Mouse (Mus musculus) limb, embryonic 10.5 days (tissue): ENCODE measurements around the gene 1700018F24Rik. TPM values are rescaled to one million over a fixed set of nuclear protein-coding genes. Genes with fewer than 3 reads are reported as not detected.
"Not testable (repeated sequence)": the region's sequence is repeated elsewhere in the genome, so short reads cannot be mapped to it uniquely, and the experiment has no call there.

Experiments
- DNase-seq: peaks from one replicate; pipeline ENCODE4 v3.0.0-alpha.2; 2017; ENCODE audit warnings: low spot score
- H3K27ac ChIP-seq: fragments of 300-500 bp; sonication (generic); 2 replicates; pipeline ENCODE4 v1.5.1; 2016; ENCODE audit warnings: mild to moderate bottlenecking
- H3K27me3 ChIP-seq: fragments of 300-500 bp; sonication (generic); 2 replicates; pipeline ENCODE4 v1.6.1; 2016; ENCODE audit warnings: low read depth, mild to moderate bottlenecking; ENCODE audit not compliant: poor library complexity, severe bottlenecking
- H3K36me3 ChIP-seq: fragments of 300-500 bp; sonication (generic); 2 replicates; pipeline ENCODE4 v1.6.1; 2016; ENCODE audit warnings: mild to moderate bottlenecking, moderate library complexity
- H3K4me1 ChIP-seq: fragments of 300-500 bp; sonication (generic); 2 replicates; pipeline ENCODE4 v1.6.1; 2016
- H3K4me3 ChIP-seq: fragments of 300-500 bp; sonication (generic); 2 replicates; pipeline ENCODE4 v1.5.1; 2016; ENCODE audit warnings: mild to moderate bottlenecking, moderate library complexity
- H3K9me3 ChIP-seq: fragments of 300-500 bp; sonication (generic); replicated peaks from 2 replicates; pipeline ENCODE4 v1.6.1; 2016; ENCODE audit warnings: mild to moderate bottlenecking
- WGBS: fragments of 180-500 bp; shearing (Covaris S2); methylation state at CpG from one replicate; pipeline ENCODE4 v1.1.7; 2016; 5-methylcytosine and 5-hydroxymethylcytosine counted together
- polyA plus RNA-seq: library from polyadenylated mRNA; unstranded; fragments of >200 nt; fragmentation: Nextera tagmentation; extraction: Ambion mirVana; gene quantifications from 2 replicates; pipeline ENCODE4 v1.2.1, GENCODE M21; 2016

The 1700018F24Rik gene
- not detected in 2 replicates for polyA plus RNA-seq

DNA sequence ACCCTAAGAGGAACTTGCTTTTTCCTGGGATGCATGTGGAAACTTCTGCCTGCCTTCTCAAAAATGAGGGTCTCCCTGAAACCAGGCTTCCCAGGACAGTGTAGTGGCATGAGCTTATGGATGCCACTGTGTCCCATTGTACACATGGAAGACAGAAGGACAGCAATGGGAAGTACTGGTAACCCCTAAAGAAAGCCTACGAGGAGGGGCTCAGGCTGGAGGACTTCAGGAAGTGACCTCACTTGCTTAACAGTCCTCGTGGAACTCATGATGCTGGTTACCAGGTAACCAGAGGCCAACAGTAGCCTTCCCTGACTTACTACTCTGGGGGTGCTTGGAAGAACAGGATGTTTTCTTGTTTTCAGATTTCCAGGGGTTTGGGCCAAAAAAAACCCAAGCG lies at the start of gene 1700018F24Rik:
TSS of gene 1700018F24Rik (plus strand) at position 301 of the 400 bp plus-strand sequence.
- WGBS, result 73% methylated on average over 3 of the region's 3 CpGs
- not testable (repeated sequence) for H3K4me3 ChIP-seq, DNase-seq, H3K27me3 ChIP-seq, H3K4me1 ChIP-seq, H3K9me3 ChIP-seq, H3K36me3 ChIP-seq, H3K27ac ChIP-seq

DNA sequence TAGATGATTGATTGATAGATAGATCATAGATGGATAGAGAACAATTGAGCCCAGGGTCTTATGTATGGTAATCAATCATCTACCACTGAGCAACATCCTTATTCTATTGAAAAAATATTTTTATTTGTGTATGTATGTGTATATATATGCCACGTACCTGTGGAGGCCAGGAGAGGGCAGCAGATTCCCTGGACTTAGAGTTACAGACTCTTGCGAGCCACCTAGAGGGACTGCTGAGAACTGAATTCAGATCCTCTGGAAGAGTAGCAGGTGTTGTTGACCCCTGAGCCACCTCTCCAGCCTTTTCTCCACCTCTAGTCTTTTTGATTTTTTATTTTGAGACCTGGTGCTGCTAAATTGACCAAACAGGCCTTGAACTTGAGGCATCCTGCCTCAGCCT lies 44.3 kb upstream of the 1700018F24Rik start:
- H3K4me1 ChIP-seq, result no peaks in the 10 kb centered on the region
- no peak for DNase-seq
- H3K27ac ChIP-seq, result no peak overlapping the region
- WGBS, result 26% methylated on average over 2 of the region's 2 CpGs
- no peaks in the 10 kb centered on the region for H3K36me3 ChIP-seq
- no peak overlapping the region for H3K4me3 ChIP-seq
- H3K27me3 ChIP-seq, result no peaks in the 10 kb centered on the region
- H3K9me3 ChIP-seq, result no peaks in the 10 kb centered on the region

DNA sequence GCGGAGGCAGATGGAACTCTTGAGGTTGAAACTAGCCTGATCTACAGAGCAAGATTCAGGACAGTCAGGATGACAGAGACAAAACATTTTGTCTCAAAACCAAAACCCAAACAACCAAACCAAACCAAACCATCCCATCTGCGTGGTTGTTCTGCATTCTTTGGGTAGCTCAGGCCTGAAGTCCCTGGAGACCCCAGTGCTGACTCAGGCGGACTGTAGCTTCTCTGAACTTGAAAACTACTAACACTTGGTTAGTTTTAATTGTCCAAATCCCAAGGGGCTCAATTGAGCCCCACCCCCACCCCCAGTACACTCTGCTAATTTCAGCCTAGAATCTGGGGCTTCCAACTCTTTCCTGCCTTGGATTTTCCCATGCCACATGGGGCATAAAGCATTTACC lies 39.4 kb upstream of the 1700018F24Rik start:
- DNase-seq, result no peak
- Histone ChIP-seq H3K9me3 (no peaks in the 10 kb centered on the region), H3K27ac (no peak overlapping the region), H3K4me1 (no peaks in the 10 kb centered on the region), H3K36me3 (no peaks in the 10 kb centered on the region), H3K27me3 (no peaks in the 10 kb centered on the region), H3K4me3 (no peak overlapping the region)
- WGBS, result 83% methylated on average over 3 of the region's 3 CpGs

DNA sequence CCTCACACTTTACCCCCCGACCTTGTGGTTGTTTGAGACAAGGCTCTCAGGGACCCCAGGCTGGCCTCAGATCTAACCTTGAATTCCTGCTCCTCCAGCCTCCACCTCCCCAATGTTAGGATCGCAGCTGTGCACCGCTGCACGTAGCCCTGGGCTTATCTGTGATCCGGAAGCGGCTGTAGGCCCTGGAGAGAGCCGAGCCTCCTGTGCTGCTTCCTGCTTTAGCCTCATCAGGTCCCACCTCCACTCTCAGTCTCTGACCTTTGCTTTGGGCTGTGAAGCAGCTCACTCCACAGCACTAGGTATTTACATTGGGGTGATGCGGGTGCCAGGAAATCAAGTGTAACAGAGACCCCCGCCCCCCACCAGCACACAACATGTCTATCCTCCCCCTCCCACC lies 38.3 kb upstream of the 1700018F24Rik start:
- DNase-seq, result no peak
- H3K36me3 ChIP-seq, result no peaks in the 10 kb centered on the region
- WGBS, result 89% methylated on average over 9 of the region's 9 CpGs
- H3K4me1 ChIP-seq, result no peaks in the 10 kb centered on the region
- H3K27ac ChIP-seq, result no peak overlapping the region
- no peak overlapping the region for H3K4me3 ChIP-seq
- H3K9me3 ChIP-seq, result no peaks in the 10 kb centered on the region
- H3K27me3 ChIP-seq, result no peaks in the 10 kb centered on the region

DNA sequence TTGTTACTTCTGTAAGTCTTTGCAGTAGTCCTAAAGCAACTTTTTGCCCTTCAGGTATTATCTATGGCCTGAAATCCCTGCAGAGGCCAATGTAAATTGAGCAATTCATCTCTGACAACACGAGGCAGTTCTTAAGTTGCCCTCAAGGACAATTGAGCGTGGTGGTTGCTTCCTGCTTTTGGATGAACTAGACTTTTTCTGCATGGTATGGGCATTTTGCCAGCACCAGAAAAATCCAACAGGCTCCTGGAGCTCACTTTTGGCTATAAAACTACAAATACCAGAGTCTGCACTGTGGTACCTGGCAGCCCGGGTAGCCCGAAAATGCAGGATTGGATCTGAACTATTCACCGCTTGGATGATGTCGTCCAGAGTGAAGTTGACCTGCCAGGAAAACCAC lies 37.2 kb upstream of the 1700018F24Rik start:
- WGBS, result 87% methylated on average over 6 of the region's 6 CpGs
- no peak for DNase-seq

DNA sequence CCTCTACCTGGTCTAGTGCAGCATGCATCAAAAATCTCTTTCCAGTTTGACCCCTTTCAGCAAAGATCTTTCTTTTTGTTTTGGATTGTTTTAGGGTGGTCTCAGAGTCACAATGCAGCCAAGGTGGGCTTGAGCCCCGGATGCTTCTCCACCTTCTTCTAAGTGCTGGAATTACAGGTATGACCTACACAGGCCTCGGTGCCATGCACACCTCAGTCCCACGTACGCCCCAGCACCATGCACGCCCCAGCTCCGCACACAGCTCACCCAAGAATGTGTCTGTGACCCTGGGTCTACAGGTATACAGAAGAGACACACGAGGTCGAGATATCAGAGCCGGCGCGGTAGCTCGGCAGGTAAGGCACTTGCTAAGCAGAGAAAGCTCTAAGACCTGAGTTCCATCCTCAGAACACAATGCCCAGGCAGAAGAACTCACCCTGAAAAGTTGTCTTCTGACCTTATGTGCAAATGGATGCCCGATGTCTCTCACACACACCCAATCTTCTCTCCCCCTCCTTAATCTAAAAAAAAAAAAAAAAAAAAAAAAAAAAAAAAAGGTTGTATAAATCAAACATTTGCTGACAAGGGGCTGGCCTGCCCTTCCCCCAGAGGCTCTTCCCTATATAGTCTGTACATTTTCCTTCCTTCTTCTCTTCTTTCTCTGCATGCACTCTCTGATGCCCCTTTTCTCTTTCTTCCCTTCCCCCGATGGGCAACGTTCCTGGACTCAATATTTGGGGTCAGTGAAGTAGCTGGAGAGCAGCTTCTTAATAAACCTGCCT lies 33.7 kb upstream of the 1700018F24Rik start:
- Histone ChIP-seq H3K36me3 (no peaks in the 10 kb centered on the region), H3K4me1 (peaks cover 8% of the 10 kb centered on the region), H3K4me3 (no peak overlapping the region), H3K27ac (no peak overlapping the region), H3K27me3 (no peaks in the 10 kb centered on the region), H3K9me3 (no peaks in the 10 kb centered on the region)
- WGBS, result 91% methylated on average over 15 of the region's 15 CpGs
- no peak for DNase-seq

More for the DNA sequence above, 37.2 kb upstream of the 1700018F24Rik start:
- no peaks in the 10 kb centered on the region for H3K27me3 ChIP-seq
- no peak overlapping the region for H3K4me3 ChIP-seq
- no peak overlapping the region for H3K27ac ChIP-seq
- no peaks in the 10 kb centered on the region for H3K36me3 ChIP-seq
- peaks cover 4% of the 10 kb centered on the region for H3K4me1 ChIP-seq
- no peaks in the 10 kb centered on the region for H3K9me3 ChIP-seq

DNA sequence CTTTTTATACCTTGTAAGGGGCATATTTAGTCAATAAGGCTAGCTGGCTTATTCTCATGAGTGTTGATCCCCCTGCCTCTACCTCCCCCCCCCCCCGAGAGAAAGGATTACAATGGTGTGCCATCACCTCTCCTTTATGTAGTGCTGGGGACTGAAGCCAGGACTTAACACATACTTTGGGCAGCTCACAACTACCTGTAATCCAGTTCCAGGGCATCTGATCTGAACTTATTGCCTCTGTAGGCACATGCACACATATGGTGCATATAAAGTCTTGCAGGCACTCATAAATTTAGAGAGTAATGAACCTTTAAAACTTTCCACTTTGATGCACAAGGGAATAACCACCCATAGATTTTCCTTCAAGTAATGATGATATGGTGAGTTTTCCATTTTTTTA lies 28.5 kb upstream of the 1700018F24Rik start:
- Histone ChIP-seq H3K27ac (no peak overlapping the region), H3K4me1 (peaks cover 18% of the 10 kb centered on the region), H3K27me3 (no peaks in the 10 kb centered on the region), H3K36me3 (no peaks in the 10 kb centered on the region), H3K4me3 (no peak overlapping the region), H3K9me3 (no peaks in the 10 kb centered on the region)
- no peak for DNase-seq
- 70% methylated on average over 1 of the region's 1 CpGs for WGBS

DNA sequence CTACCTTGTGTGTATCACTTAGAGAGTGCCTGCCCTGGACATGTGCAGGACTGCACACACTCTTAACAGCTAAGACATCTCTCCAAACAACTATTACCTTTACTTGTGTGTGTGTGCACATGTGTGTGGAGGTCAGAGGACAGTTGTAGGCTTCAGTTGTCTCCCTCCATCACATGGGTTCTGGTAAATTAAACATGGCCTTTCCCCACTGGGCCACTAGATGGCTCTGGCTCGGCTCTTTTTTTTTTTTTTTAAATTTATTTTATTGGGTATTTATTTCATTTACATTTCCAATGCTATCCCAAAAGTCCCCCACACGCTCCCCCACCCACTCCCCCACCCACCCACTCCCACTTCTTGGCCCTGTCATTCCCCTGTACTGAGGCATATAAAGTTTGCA lies 26.0 kb upstream of the 1700018F24Rik start:
- peaks cover 13% of the 10 kb centered on the region; the same call in 1 of the 2 replicates for H3K4me1 ChIP-seq
- not testable (repeated sequence) for H3K27me3 ChIP-seq, DNase-seq, H3K36me3 ChIP-seq, H3K27ac ChIP-seq, H3K4me3 ChIP-seq, H3K9me3 ChIP-seq
- 20% methylated on average over 2 of the region's 2 CpGs for WGBS

DNA sequence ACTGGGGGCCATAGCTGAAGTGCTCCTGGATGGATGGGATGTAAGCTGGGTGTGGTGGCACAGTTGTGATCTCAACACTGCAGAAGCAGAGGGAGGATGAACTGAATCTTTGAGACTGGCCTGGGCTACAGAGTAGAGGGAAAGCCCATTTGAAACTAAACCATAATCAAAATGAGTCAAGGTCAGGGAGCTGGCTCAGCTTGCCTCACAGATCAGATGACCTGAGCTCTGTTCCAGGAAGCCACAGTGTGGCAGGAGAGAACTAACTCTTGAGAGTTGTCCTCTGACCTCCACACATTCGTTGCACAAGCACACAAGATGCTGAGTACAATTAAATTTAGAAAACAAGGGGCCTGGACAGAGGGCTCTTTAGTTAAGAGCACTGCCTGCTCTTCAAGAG lies 22.5 kb upstream of the 1700018F24Rik start:
- not testable (repeated sequence) for DNase-seq, H3K9me3 ChIP-seq, H3K27ac ChIP-seq, H3K4me1 ChIP-seq, H3K36me3 ChIP-seq, H3K4me3 ChIP-seq, H3K27me3 ChIP-seq
- WGBS, result 49% methylated on average over 1 of the region's 1 CpGs

DNA sequence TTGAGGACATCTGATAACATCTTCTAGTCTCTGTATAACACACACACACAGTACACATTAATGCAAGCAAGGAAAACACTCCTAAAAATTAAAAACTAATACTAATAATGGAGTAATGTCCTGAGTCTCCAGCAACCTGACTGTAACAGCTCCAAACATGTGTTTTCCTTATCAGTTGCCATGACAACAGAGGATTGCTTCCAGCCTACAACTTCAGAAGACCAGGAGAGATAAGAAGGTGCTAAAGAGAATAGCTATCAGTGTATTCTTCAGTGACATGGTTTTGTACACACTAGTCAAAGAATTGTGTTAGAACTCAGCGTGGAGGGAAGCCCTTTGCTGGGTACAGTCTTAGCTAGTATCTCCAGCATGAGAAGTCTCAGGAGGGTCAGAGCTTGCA lies 22.1 kb upstream of the 1700018F24Rik start:
- not testable (repeated sequence) for H3K36me3 ChIP-seq, DNase-seq, H3K27me3 ChIP-seq, H3K9me3 ChIP-seq, H3K4me1 ChIP-seq, H3K27ac ChIP-seq, H3K4me3 ChIP-seq
- WGBS, result 77% methylated on average over 1 of the region's 1 CpGs

DNA sequence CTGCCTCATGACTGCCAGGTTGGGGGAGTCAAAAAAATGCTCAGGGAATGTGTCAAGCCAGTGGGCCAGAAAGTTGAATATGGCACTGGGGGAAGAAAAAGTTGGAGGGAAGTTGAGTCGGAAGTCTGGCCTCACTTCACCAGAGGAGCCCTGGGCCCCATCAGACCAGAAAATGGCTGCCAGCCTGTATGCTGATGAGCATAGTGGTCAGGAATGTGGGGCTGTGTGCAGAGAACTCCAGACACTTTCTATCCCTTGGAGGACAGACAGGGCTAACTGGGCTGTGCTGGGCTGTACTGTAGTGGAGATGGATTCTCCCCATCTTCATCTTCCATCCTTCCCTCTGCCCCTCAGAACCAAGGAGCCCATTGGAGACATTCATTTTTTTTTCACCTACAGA lies 12.3 kb upstream of the 1700018F24Rik start:
- DNase-seq, H3K4me3 ChIP-seq, H3K27me3 ChIP-seq, H3K36me3 ChIP-seq, H3K27ac ChIP-seq, H3K9me3 ChIP-seq, H3K4me1 ChIP-seq: not testable (repeated sequence)
- WGBS, result 89% methylated on average over 1 of the region's 1 CpGs

DNA sequence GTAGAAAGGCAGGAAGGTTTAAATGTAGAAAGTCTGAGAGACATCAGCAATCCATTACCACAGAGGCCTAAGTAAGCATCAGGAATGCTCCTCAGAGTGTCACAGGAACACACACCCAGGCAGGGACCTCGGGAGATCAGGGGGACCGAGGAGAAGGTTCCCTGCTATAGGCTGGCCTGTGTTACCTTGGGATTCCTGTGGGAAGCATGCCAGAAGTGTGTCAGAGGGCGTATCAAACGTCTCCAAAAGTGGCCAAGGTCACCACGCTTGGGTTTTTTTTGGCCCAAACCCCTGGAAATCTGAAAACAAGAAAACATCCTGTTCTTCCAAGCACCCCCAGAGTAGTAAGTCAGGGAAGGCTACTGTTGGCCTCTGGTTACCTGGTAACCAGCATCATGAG lies 10.4 kb upstream of the 1700018F24Rik start, which contains the start of gene Gm4871:
TSS of gene Gm4871 (minus strand) at position 364 of the 400 bp plus-strand sequence.
- not testable (repeated sequence) for H3K4me3 ChIP-seq, H3K27me3 ChIP-seq, H3K4me1 ChIP-seq, H3K36me3 ChIP-seq, H3K9me3 ChIP-seq, H3K27ac ChIP-seq, DNase-seq
- WGBS, result 74% methylated on average over 5 of the region's 5 CpGs

DNA sequence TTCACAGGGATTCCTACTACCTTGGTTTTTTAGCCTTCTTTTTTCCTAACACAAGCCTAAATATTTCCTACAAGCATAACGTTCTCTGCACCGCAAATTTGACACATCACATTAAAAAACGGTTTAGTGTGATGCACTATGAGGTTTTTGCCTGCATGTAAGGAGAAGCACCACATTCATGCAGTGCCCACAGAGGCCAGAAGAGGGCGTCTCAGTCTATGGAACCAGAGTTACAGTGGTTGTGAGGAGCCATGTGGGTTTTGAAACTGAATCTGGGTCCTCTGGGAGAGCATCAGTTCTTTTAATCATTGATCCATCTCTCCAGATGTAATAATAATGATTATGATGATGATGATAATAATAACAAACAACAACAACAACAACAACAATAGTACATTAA lies 1.2 kb upstream of the 1700018F24Rik start:
- 47% methylated on average over 4 of the region's 4 CpGs for WGBS
- Histone ChIP-seq H3K36me3 (no peaks in the 10 kb centered on the region), H3K27me3 (no peaks in the 10 kb centered on the region), H3K4me1 (no peaks in the 10 kb centered on the region), H3K9me3 (no peaks in the 10 kb centered on the region), H3K27ac (no peak overlapping the region), H3K4me3 (no peak overlapping the region)
- no peak for DNase-seq

DNA sequence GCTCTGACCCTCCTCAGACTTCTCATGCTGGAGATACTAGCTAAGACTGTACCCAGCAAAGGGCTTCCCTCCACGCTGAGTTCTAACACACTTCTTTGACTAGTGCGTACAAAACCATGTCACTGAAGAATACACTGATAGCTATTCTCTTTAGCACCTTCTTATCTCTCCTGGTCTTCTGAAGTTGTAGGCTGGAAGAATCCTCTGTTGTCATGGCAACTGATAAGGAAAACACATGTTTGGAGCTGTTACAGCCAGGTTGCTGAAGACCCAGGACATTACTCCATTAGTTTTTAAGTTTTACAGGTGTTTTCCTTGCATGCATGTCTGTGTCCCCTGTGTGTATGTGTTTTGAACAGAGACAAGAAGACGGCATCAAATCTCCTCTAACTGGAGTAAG lies 11.4 kb downstream of the 1700018F24Rik start:
- DNase-seq, H3K36me3 ChIP-seq, H3K9me3 ChIP-seq, H3K27me3 ChIP-seq, H3K27ac ChIP-seq, H3K4me3 ChIP-seq, H3K4me1 ChIP-seq: not testable (repeated sequence)
- 71% methylated on average over 3 of the region's 3 CpGs for WGBS
